Mouse (Mus musculus): ENCODE data around the gene Smg8. TPM values are rescaled to one million over a fixed set of nuclear protein-coding genes. Genes with fewer than 3 reads are reported as not detected.
A peak's percentile ranks its signal among the peaks of the same experiment; 100 is the strongest.

Gene Smg8
- total RNA-seq (2018; cell fraction: chromatin; rRNA removed): 10 to 100 TPM in 18 of 26 experiments, 1 to 10 TPM in 8; 3.6 to 17.7 (median 10.9) TPM
- 10 to 100 TPM; 14.2 to 21.3 (median 18.2) TPM for total RNA-seq (2018; cell fraction: cytosol; rRNA removed)
- 10 to 100 TPM in 22 of 26 experiments, 1 to 10 TPM in 4; 7.1 to 23.5 (median 16.2) TPM for total RNA-seq (2018; cell fraction: nucleus; rRNA removed)
- 14.8 to 16.3 TPM (median 15.4 TPM) in 3 replicates for polyA plus RNA-seq (2018)

GRCm38 (mm10) chr11:87086290-87086984, at the start of gene Smg8:
TSS of gene Smg8 (minus strand) at chr11:87086774.
- peak within 1 kb of the TSS; percentile 100 for H3K4me3 ChIP-seq (ENCODE audit: inconsistent target)
- peak within 1 kb of the TSS; percentile 57 for H3K27ac ChIP-seq
- H3K36me3 ChIP-seq (ENCODE audit: inconsistent target): peaks cover 12% of the 10 kb centered on the region
- WGBS (ENCODE audit: missing documents): under 1% methylated on average over 43 of the region's 43 CpGs
- peaks cover 51% of the 10 kb centered on the region for H3K79me2 ChIP-seq (ENCODE audit: inconsistent target)

GRCm38 (mm10) chr11:87136233-87136632, 49.7 kb upstream of the Smg8 start:
- WGBS (ENCODE audit: missing documents): 78% methylated on average over 4 of the region's 4 CpGs
- H3K36me3 ChIP-seq (ENCODE audit: inconsistent target): no peaks in the 10 kb centered on the region

GRCm38 (mm10) chr11:87126824-87127816, 40.5 kb upstream of the Smg8 start, which contains the start of gene Trim37:
TSS of gene Trim37 (plus strand) at chr11:87127077.
- H3K27ac ChIP-seq: peak within 1 kb of the TSS; percentile 28; the same call in 1 of the 2 replicates
- H3K79me2 ChIP-seq (ENCODE audit: inconsistent target): peaks cover 20% of the 10 kb centered on the region
- 1% methylated on average over 87 of the region's 105 CpGs for WGBS (ENCODE audit: missing documents)
- H3K4me3 ChIP-seq (ENCODE audit: inconsistent target): peak within 1 kb of the TSS; percentile 68
- no peaks in the 10 kb centered on the region for H3K36me3 ChIP-seq (ENCODE audit: inconsistent target)

More at GRCm38 (mm10) chr11:87136233-87136632, 49.7 kb upstream of the Smg8 start:
- Histone ChIP-seq H3K4me3 (ENCODE audit: inconsistent target) (no peak overlapping the region), H3K79me2 (ENCODE audit: inconsistent target) (no peaks in the 10 kb centered on the region), H3K27ac (no peak overlapping the region)

GRCm38 (mm10) chr11:87126281-87126823, 39.8 kb upstream of the Smg8 start:
- H3K4me3 ChIP-seq (ENCODE audit: inconsistent target): peak overlapping the region; percentile 51
- 11% methylated on average over 11 of the region's 12 CpGs for WGBS (ENCODE audit: missing documents)
- H3K79me2 ChIP-seq (ENCODE audit: inconsistent target): peaks cover 20% of the 10 kb centered on the region
- no peaks in the 10 kb centered on the region for H3K36me3 ChIP-seq (ENCODE audit: inconsistent target)
- H3K27ac ChIP-seq: peak overlapping the region; percentile 28; the same call in 1 of the 2 replicates

GRCm38 (mm10) chr11:87125562-87125961, 39.0 kb upstream of the Smg8 start:
- Histone ChIP-seq H3K79me2 (ENCODE audit: inconsistent target) (peaks cover 20% of the 10 kb centered on the region), H3K27ac (no peak overlapping the region), H3K4me3 (ENCODE audit: inconsistent target) (no peak overlapping the region), H3K36me3 (ENCODE audit: inconsistent target) (no peaks in the 10 kb centered on the region)
- 94% methylated on average over 4 of the region's 4 CpGs for WGBS (ENCODE audit: missing documents)

GRCm38 (mm10) chr11:87121864-87122263, 35.3 kb upstream of the Smg8 start:
- Histone ChIP-seq H3K27ac (no peak overlapping the region), H3K79me2 (ENCODE audit: inconsistent target) (no peaks in the 10 kb centered on the region), H3K4me3 (ENCODE audit: inconsistent target) (no peak overlapping the region), H3K36me3 (ENCODE audit: inconsistent target) (no peaks in the 10 kb centered on the region)
- 85% methylated on average over 8 of the region's 8 CpGs for WGBS (ENCODE audit: missing documents)

GRCm38 (mm10) chr11:87110172-87110909, 23.8 kb upstream of the Smg8 start:
- WGBS (ENCODE audit: missing documents): 13% methylated on average over 9 of the region's 9 CpGs
- Histone ChIP-seq H3K4me3 (ENCODE audit: inconsistent target) (peak overlapping the region; percentile 96), H3K27ac (peak overlapping the region; percentile 82), H3K36me3 (ENCODE audit: inconsistent target) (no peaks in the 10 kb centered on the region), H3K79me2 (ENCODE audit: inconsistent target) (peaks cover 85% of the 10 kb centered on the region)

GRCm38 (mm10) chr11:87109519-87110171, 23.1 kb upstream of the Smg8 start:
- peak overlapping the region; percentile 96 for H3K4me3 ChIP-seq (ENCODE audit: inconsistent target)
- H3K79me2 ChIP-seq (ENCODE audit: inconsistent target): peaks cover 78% of the 10 kb centered on the region
- H3K27ac ChIP-seq: peak overlapping the region; percentile 82
- WGBS (ENCODE audit: missing documents): under 1% methylated on average over 41 of the region's 42 CpGs
- H3K36me3 ChIP-seq (ENCODE audit: inconsistent target): no peaks in the 10 kb centered on the region

GRCm38 (mm10) chr11:87108755-87109518, 22.4 kb upstream of the Smg8 start, which contains the start of gene Ska2:
TSS of gene Ska2 (plus strand) at chr11:87109234.
- peak within 1 kb of the TSS; percentile 96 for H3K4me3 ChIP-seq (ENCODE audit: inconsistent target)
- WGBS (ENCODE audit: missing documents): under 1% methylated on average over 32 of the region's 40 CpGs
- peak within 1 kb of the TSS; percentile 82 for H3K27ac ChIP-seq
- H3K79me2 ChIP-seq (ENCODE audit: inconsistent target): peaks cover 71% of the 10 kb centered on the region
- H3K36me3 ChIP-seq (ENCODE audit: inconsistent target): no peaks in the 10 kb centered on the region

GRCm38 (mm10) chr11:87108409-87108754, 21.8 kb upstream of the Smg8 start, which contains the start of gene Prr11:
TSS of gene Prr11 (minus strand) at chr11:87108708.
- WGBS (ENCODE audit: missing documents): 1% methylated on average over 14 of the region's 14 CpGs
- Histone ChIP-seq H3K79me2 (ENCODE audit: inconsistent target) (peaks cover 65% of the 10 kb centered on the region), H3K27ac (peak within 1 kb of the TSS; percentile 82), H3K4me3 (ENCODE audit: inconsistent target) (peak within 1 kb of the TSS; percentile 96), H3K36me3 (ENCODE audit: inconsistent target) (no peaks in the 10 kb centered on the region)

- H3K4me3 ChIP-seq (ENCODE audit: inconsistent target): peak overlapping the region; percentile 100
- peaks cover 44% of the 10 kb centered on the region for H3K79me2 ChIP-seq (ENCODE audit: inconsistent target)
- peaks cover 5% of the 10 kb centered on the region for H3K36me3 ChIP-seq (ENCODE audit: inconsistent target)
- WGBS (ENCODE audit: missing documents): 44% methylated on average over 2 of the region's 2 CpGs
- H3K27ac ChIP-seq: peak overlapping the region; percentile 57
These were observed 568 bp upstream of the Smg8 start for GRCm38 (mm10) chr11:87087142-87087541.

- Histone ChIP-seq H3K79me2 (ENCODE audit: inconsistent target) (peaks cover 61% of the 10 kb centered on the region), H3K27ac (no peak overlapping the region), H3K36me3 (ENCODE audit: inconsistent target) (peaks cover 22% of the 10 kb centered on the region), H3K4me3 (ENCODE audit: inconsistent target) (peak overlapping the region; percentile 100)
- WGBS (ENCODE audit: missing documents): 78% methylated on average over 13 of the region's 13 CpGs
These were observed 1.1 kb downstream of the Smg8 start for GRCm38 (mm10) chr11:87085461-87085860.
